Mouse (Mus musculus) testis, adult 2 months (tissue): ENCODE measurements around the gene Klhl35. TPM values are rescaled to one million over a fixed set of nuclear protein-coding genes. Genes with fewer than 3 reads are reported as not detected.
"Not testable (repeated sequence)": the region's sequence is repeated elsewhere in the genome, so short reads cannot be mapped to it uniquely, and the experiment has no call there.

Experiments used
- H3K27ac ChIP-seq: fragments of 200-500 bp; 2 replicates; pipeline ENCODE4 v1.5.1; 2012; ENCODE audit warnings: low read depth, low read length; ENCODE audit not compliant: control insufficient read depth, insufficient read depth
- H3K27me3 ChIP-seq: fragments of 200-500 bp; 2 replicates; pipeline ENCODE4 v1.6.1; 2012; ENCODE audit warnings: mild to moderate bottlenecking, low read length, moderate library complexity; ENCODE audit not compliant: control insufficient read depth, insufficient read depth
- H3K36me3 ChIP-seq: fragments of 200-500 bp; 2 replicates; pipeline ENCODE4 v1.6.1; 2012; ENCODE audit warnings: mild to moderate bottlenecking, low read length; ENCODE audit not compliant: control insufficient read depth, insufficient read depth
- H3K4me1 ChIP-seq: fragments of 200-500 bp; 2 replicates; pipeline ENCODE4 v1.6.1; 2012; ENCODE audit warnings: low read length; ENCODE audit not compliant: control insufficient read depth, insufficient read depth
- H3K4me3 ChIP-seq: fragments of 200-500 bp; 2 replicates; pipeline ENCODE4 v1.5.1; 2012; ENCODE audit warnings: low read depth, mild to moderate bottlenecking, low read length, moderate library complexity, mixed read lengths; ENCODE audit not compliant: control insufficient read depth
- CTCF ChIP-seq: fragments of 200-500 bp; IDR thresholded peaks from 2 replicates; pipeline ENCODE4 v1.5.1; 2012; ENCODE audit warnings: low read depth, mild to moderate bottlenecking, inconsistent platforms, low read length, moderate library complexity; ENCODE audit not compliant: control insufficient read depth, insufficient read depth, insufficient replicate concordance
- POLR2A ChIP-seq: fragments of 200-500 bp; IDR thresholded peaks from 2 replicates; pipeline ENCODE4 v1.6.1; 2012; ENCODE audit warnings: low read depth, mild to moderate bottlenecking, inconsistent platforms, low read length, moderate library complexity; ENCODE audit not compliant: control insufficient read depth
- polyA plus RNA-seq: library from polyadenylated mRNA; depleted of rRNA; stranded (reverse); fragments of >200 nt; gene quantifications from 2 replicates; pipeline ENCODE4 v1.2.3, GENCODE M21; 2012

The Klhl35 gene
- polyA plus RNA-seq, 1 experiment = 11.7 TPM

- TF ChIP-seq POLR2A (no peak), CTCF (no peak)
- Histone ChIP-seq H3K36me3 (no peaks in the 10 kb centered on the region), H3K4me3 (no peak overlapping the region), H3K4me1 (no peaks in the 10 kb centered on the region; the same call in 1 of the 2 replicates), H3K27me3 (no peaks in the 10 kb centered on the region), H3K27ac (no peak overlapping the region)
These were observed 33.3 kb downstream of the Klhl35 start for GRCm38 (mm10) chr7:99499128-99499527.

GRCm38 (mm10) chr7:99500201-99500600, 34.4 kb downstream of the Klhl35 start:
- Histone ChIP-seq H3K4me1 (no peaks in the 10 kb centered on the region; the same call in 1 of the 2 replicates), H3K27me3 (no peaks in the 10 kb centered on the region), H3K4me3 (no peak overlapping the region), H3K36me3 (no peaks in the 10 kb centered on the region), H3K27ac (no peak overlapping the region)
- TF ChIP-seq POLR2A (no peak), CTCF (peak; percentile 71; the same call in 1 of the 2 replicates)

GRCm38 (mm10) chr7:99500655-99501054, 34.9 kb downstream of the Klhl35 start:
- Histone ChIP-seq H3K27ac (no peak overlapping the region), H3K36me3 (no peaks in the 10 kb centered on the region), H3K4me1 (no peaks in the 10 kb centered on the region; the same call in 1 of the 2 replicates), H3K4me3 (no peak overlapping the region), H3K27me3 (no peaks in the 10 kb centered on the region)
- TF ChIP-seq POLR2A (no peak), CTCF (no peak)

- no peaks in the 10 kb centered on the region for H3K36me3 ChIP-seq
- no peaks in the 10 kb centered on the region; the same call in 1 of the 2 replicates for H3K4me1 ChIP-seq
- H3K27ac ChIP-seq = no peak overlapping the region
- H3K4me3 ChIP-seq = no peak overlapping the region
- no peaks in the 10 kb centered on the region for H3K27me3 ChIP-seq
- no peak for TF ChIP-seq POLR2A
- TF ChIP-seq CTCF = no peak
These were observed 35.3 kb downstream of the Klhl35 start for GRCm38 (mm10) chr7:99501148-99501547.

GRCm38 (mm10) chr7:99504556-99504955, 38.8 kb downstream of the Klhl35 start:
- Histone ChIP-seq H3K27ac (no peak overlapping the region), H3K4me1 (no peaks in the 10 kb centered on the region; the same call in 1 of the 2 replicates), H3K27me3 (no peaks in the 10 kb centered on the region), H3K36me3 (no peaks in the 10 kb centered on the region), H3K4me3 (no peak overlapping the region)
- no peak for TF ChIP-seq POLR2A
- TF ChIP-seq CTCF = no peak

GRCm38 (mm10) chr7:99508187-99508586, 42.4 kb downstream of the Klhl35 start:
- not testable (repeated sequence) for H3K4me3 ChIP-seq, H3K36me3 ChIP-seq, H3K27ac ChIP-seq, H3K4me1 ChIP-seq, H3K27me3 ChIP-seq

- Histone ChIP-seq H3K4me3 (no peak overlapping the region), H3K36me3 (no peaks in the 10 kb centered on the region), H3K27me3 (no peaks in the 10 kb centered on the region), H3K4me1 (peaks cover 4% of the 10 kb centered on the region), H3K27ac (no peak overlapping the region)
- TF ChIP-seq POLR2A (0 out of 2 replicates have a peak, but pooled peaks have one; percentile 9), CTCF (no peak)
These were observed 44.3 kb downstream of the Klhl35 start for GRCm38 (mm10) chr7:99510087-99510501.
